Mouse (Mus musculus): ENCODE results near the gene Sdk2. TPM values are rescaled to one million over a fixed set of nuclear protein-coding genes. Genes with fewer than 3 reads are reported as not detected.
A peak's percentile ranks its signal among the peaks of the same experiment; 100 is the strongest.

The Sdk2 gene
- total RNA-seq (2021), result 10 to 100 TPM; 23.8 to 24.8 TPM

DNA sequence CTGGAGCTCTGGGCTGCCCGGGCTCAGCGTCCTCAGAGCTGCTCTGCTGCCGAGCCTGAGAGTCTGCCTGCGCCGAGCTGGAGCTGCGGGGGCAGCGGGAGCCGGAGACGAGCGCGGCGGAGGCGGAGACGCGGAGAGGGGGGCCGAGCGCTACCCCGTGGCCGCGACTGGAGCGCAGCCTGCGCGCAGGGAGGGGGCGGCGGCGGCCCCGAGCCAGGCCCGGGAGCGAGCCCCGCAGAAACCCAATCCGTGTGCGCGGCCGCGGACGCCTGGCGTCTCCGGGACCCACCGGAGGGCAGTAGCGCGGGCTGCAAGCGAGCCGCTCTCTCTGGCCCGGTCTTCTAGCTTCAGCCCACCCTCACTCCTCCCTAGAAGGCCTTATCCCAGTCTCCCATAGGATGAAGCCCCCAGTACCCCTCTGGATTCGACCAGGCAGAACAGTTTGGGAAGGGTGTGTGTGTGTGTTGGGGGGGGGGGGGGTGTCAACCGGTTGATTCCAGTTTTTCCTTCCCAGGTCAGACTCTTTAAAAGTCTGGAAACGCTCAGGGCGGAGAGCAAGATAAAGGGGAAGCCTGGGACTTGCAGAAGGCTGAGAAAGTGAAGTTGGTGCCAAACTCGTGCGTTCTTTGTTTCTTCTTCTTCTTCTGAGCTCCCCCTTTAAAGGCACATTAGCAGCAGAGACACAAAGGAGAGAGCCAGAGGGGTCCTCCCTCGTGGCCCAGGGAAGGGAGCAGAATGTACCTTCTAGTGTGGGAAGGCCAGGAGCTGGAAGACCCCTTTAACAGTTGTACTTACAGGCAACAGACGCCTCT lies at the start of gene Sdk2:
Gene Sdk2 (minus strand): TSS at position 96 of the 812 bp plus-strand sequence.
- intact Hi-C loops (cut with DNase I), result loop anchor here (5.0 kb wide), 2 partner anchors 200 to 570 kb away; no protein-coding TSS in a partner anchor
- DNase-seq, result peak; percentile 71

DNA sequence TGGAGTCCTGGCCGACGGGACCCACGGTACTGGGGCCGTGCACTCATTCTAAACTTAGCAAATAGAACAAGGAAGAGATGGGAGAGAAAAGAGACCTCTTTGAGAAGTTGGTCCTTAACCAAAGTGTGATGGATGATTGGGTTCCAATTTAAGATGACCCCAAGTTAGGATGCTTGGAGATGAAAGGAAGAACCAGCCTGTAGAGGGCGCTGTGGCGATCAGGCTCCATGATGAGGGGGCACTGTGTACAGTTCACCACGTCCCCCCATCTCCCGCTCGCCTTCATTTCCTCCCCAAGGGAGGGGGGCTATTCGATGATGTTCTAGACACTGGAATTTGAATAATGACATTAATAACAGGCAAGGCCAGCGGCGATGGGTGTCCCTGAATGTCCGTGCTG lies 48.2 kb upstream of the Sdk2 start:
- DNase-seq, result no peak
- intact Hi-C loops (cut with DNase I), result no loop called here

DNA sequence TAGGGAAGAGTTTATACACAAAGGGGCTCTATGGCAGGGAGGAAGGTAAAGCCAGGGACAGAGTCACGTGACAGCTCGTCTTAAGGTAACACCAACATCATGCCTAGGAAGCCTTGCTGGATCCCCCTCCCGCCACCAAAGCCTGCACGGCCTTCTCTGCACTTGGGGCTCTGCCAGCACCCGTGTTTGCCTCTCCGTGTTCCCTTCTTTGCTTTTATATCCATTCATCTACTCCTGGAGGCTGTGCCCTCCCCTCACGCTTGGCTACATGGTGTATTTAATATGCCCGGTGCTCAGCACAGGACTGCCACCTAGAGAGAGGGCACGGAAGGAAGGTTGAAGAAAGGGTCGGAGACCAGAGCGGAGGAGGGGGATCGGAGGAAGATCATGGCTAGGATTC lies 47.8 kb upstream of the Sdk2 start:
- no peak for DNase-seq
- intact Hi-C loops (cut with DNase I), result no loop called here

DNA sequence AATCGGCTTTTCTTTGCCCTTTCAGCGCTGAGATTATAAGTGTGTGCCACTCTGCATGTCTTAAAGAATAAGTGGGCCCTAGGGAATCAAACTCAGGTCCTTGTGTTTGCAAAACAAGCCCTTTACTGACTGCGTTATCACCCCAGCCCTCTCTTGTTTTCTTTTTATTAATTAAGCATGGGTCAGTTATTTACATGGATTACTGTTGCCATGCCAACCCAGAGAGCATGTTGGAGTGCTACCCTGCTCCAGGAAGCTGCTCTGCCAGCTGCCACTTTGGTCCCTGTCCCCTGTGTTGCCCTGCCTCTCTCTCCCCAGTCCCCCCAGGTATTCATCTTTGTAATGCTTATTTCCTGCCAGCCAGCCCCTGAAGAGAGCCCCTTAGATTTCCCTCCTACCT lies 44.0 kb upstream of the Sdk2 start:
- intact Hi-C loops (cut with DNase I), result no loop called here
- no peak for DNase-seq

DNA sequence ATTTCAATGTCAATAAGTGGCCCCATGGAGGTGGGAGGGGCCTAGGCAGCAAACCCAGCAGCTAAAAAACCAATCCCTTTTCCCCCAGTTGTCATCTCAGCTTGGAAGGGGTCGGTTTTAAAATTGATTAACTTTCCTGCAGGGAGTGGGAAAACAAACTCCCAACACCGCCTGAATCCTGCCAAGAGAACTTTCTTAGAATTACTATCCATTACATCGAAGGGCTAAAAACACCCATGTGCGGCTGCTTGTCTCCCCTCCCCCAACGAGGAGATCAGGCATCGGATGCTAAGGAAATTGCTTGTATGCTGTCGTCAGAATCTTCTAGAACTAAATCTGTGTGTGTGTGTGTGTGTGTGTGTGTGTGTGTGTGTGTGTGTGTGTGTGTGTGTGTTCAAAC lies 26.8 kb upstream of the Sdk2 start:
- no peak for DNase-seq
- intact Hi-C loops (cut with DNase I), result no loop called here

DNA sequence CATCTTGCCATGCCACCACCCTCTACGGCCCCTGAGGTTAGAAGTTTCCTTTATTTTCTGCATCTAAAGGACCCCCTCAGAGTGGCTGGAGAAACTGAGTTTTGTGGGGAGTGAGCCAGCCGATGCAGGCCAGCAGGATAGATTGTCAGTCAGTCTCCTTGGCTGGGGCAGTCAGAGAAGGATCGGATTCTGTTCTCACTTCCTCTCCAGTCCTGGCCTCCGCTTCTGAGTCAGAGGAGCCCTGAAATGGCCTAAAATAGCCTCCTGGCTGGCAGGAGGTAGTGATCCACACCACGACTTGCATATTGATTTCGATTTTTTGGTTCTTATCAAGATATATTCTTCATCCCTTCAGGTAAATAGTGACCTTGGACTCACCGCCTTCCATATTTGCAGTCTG lies 26.3 kb upstream of the Sdk2 start:
- intact Hi-C loops (cut with DNase I), result no loop called here
- no peak for DNase-seq

DNA sequence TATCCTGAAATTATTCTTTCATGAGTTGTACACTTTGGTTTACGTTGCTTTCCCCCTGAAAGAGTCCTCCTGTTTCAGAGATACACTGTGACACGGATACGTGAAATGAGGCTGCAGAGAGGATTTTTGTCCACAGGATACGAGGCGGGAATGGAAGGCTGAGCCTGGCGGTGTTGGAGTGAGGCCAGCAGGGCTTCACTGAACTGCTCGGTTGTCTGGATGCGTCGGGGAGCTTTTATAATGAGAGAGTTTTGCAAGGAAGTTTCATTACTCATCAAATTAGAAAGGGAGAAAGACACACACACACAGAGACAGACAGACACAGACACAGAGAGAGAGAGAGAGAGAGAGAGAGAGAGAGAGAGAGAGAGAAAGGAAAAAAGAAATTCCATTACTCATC lies 13.8 kb upstream of the Sdk2 start:
- DNase-seq, result peak; percentile 73
- intact Hi-C loops (cut with DNase I), result no loop called here

DNA sequence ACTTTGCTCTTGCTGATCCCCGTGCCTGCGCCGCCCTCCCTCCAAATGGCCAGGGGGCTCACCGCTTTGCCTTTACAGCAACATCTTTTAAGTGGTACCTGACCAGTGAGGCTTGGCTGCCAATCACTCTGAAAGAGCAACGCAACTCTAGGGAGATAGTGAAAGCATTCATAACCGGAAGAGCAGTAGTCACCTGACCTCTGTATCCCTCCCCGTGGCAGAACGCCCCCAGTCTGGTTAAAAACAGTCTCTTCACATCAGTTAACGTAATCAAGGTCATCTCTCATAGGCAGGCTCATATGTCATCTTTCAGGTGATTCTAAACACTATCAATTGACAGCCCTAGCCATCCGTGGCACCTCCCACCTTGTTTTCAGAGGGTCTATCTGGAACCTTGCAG lies 5.8 kb upstream of the Sdk2 start:
- intact Hi-C loops (cut with DNase I), result loop anchor here (10.0 kb wide), 1 partner anchor 402 kb away; no protein-coding TSS in a partner anchor
- DNase-seq, result no peak

DNA sequence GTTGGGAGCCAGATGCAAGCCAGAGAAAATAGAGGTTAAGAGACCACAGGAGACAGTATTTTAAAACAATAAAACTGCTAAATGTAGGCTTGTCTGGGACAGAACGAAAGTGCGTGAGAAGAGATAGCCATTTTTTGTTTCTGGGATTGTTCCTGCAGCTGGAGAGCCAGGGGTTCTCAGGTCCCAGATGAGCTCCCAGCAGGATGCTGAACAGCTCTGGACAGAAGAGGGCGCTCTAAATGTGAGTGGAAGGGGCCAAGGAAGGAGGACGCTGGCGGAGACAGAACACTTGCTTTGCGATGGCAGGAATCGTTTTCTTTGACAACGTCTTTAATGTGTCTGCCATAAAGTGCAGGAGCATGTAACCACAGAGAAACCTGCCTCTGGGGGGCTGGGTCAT lies 5.2 kb upstream of the Sdk2 start:
- intact Hi-C loops (cut with DNase I), result loop anchor here (10.0 kb wide), 1 partner anchor 403 kb away; no protein-coding TSS in a partner anchor
- no peak for DNase-seq

DNA sequence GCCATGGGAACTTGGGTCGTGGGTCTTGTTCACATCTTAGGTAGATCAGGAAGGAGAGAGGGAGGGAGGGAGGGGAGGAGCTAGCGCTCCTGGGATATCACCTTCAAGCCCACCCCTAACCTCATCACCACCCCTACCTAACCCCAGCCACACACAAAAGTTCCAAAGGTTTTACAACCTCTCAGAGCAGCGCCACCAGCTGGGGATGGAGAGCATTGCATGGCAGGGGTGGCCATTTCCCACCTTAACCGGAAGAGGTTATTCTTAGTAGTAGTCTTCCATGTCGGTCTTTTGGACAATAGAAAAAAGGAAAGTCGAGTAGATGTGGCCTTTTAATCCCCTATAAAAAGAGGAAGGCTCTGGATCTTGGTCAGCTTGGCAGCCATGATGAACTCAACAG lies 4.0 kb upstream of the Sdk2 start:
- intact Hi-C loops (cut with DNase I), result loop anchor here (10.0 kb wide), 1 partner anchor 404 kb away; no protein-coding TSS in a partner anchor
- DNase-seq, result no peak

DNA sequence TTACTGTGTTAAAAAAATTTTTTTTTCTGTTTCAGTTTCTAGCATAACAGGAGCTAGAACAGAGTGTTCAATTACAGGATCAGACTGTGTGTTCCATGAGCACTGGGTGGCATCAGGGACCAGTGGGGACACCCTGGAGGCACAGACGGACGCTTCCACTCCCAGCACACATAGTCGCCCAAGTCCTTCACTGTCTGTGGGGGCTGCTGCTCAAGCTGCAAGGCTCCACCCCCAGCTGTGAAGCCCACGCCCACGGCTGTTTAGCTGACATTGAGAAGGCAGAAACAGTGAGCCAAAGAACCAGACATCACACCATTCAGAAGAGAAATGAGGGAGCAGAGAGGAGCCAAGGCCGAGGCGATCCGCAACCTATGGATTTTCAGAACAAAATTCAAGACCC lies 3.3 kb upstream of the Sdk2 start:
- intact Hi-C loops (cut with DNase I), result loop anchor here (10.0 kb wide), 1 partner anchor 405 kb away; no protein-coding TSS in a partner anchor
- DNase-seq, result no peak

DNA sequence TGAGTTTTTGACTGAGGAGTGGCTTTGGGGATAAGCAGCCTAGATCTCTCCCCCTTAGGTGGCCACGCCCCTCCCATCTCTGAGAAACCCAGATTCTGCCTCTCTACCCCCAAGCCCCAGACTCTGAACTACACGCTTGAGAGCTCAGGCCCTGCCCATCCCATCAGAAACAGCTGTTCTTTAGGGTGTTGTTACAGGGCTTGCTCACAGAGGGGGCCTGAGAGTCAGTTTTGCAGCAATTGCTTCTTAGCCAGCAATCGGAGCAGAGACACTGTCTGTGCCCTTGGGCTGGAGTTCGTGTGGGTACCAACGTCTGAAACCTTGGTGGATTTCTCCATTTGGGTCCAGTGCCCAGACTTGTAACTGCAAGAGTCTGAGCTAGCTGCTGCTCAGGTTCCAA lies 1.5 kb upstream of the Sdk2 start:
- peak; percentile 75 for DNase-seq
- intact Hi-C loops (cut with DNase I), result loop anchor here (5.0 kb wide), 2 partner anchors 201 to 569 kb away; no protein-coding TSS in a partner anchor

DNA sequence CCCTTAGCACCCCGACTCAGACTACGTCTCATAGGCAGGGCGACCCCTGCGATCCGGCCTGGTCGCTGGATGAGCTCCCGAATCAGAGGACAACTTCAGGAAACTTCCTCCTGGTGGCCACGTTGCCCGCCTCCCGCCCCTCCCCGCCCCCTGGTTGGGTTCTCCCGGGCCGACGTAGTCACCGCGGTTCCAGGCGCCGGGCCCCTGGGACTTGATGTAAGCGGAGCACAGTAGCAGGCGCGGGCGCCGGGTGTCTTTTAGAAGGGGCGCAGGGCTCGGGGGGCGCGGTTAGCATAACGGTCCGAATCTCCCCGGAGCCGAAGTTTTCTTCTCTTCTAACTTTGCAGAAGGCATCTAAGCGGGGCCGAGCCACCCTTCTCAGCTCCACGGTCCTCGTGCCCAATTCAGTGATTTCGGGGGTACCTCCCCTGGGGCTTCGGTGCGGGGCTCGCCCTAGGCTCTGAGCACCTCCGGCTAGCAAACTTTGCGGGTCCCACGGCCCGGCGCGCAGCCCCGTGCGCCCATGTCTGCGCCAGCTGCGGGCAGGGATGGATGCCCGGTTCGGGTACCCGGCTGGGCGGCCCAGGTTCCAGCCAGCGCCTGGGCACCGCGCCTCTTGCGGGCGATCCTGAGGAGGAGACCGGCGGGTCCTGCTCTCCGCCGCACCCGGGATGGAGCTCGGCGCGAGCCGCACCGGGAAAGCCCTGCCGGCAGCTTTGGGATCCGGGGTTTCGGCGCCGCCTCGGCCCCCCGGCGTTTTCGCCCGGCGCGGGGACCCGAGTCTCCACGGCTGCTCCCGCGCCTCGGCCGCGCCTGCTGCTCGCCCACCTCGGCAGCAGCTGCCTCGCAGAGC lies 522 bp downstream of the Sdk2 start:
- DNase-seq, result peak; percentile 40
- intact Hi-C loops (cut with DNase I), result loop anchor here (5.0 kb wide), 2 partner anchors 199 to 571 kb away; no protein-coding TSS in a partner anchor

DNA sequence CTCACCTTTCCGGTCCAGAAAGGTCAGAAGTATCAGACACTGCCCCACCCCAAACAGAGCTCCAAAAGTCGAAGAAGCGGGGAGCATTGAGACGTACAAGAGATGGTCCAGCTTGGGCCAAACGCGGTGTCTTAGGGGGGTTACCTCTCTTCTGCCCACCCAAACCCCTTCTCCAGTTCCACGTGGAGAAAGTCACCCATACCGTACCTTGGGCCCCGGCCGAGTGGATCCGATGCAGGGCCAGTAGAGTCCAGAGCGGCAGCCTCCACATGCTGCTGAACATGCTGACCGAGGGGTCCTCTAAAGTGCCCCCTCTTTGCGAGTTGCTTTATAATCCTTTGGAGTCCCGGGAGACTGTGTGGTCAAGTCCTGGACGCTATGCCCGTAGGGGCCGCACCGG lies 1.2 kb downstream of the Sdk2 start:
- DNase-seq, result no peak
- intact Hi-C loops (cut with DNase I), result loop anchor here (5.0 kb wide), 2 partner anchors 198 to 572 kb away; no protein-coding TSS in a partner anchor

DNA sequence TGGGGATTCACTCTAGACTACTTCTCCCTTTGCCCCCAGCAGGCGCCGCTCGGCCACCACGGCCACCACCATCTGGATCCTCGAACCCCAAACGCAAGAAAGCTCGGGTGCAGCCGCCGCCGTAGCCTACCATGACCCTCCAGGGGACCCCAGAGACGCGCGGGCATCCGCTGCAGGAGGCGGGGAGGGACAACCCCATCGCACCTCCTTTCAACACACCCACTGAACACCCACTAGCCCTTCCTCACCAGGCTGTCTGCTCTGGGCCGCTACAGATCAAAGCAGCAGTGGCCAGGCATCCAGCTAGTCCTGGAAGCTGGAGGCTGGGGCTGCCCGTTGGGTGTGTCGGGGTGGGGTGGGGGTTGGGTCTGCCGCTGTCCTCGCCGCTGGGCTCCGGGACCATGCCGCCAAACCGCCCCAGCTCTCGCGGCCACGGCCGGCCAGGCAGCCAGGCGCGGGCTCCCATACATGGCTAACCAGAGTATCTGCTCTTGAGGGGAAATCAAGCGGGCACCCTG lies 1.9 kb downstream of the Sdk2 start:
- DNase-seq, result peak; percentile 41
- intact Hi-C loops (cut with DNase I), result loop anchor here (5.0 kb wide), 2 partner anchors 198 to 572 kb away; no protein-coding TSS in a partner anchor

DNA sequence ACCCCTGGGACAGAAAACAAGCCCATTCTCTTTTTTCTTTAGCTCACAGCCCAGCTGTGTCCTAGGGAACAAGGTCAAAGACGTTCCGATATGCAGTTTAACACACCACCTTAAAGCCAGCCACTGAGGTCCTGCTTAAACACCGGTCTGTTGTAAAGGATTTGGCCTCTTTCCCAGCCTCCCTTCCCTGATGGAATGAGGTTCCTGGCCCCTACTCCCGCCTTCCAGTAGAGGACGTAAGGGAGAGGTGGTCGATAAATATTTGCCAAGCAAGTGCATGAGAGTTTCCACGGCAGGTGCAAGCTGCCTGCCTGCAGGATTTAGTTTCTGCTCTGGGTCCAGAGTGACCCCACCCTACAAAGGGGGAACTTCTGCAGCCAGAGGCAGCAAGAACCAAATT lies 4.9 kb downstream of the Sdk2 start:
- intact Hi-C loops (cut with DNase I), result no loop called here
- no peak for DNase-seq

DNA sequence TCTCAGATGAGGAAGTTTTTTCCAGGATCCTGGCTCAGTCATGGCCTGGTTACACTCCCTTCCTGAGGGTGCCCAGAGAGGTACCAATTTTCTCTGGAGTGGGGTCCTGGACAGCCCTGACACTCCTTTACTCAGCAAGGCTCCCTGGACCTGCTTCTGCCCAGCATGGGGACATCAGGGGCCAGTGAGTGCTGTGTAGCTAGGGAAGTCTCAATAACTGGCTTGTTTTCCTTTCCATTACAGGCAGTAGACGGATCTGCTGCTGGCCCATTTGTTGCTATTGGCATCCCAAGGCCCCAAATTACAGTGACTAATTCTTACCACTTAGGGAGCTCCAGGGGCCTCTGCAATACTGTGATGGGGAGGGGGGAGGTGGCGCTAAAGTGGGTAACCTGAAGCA lies 5.6 kb downstream of the Sdk2 start:
- intact Hi-C loops (cut with DNase I), result no loop called here
- DNase-seq, result no peak

DNA sequence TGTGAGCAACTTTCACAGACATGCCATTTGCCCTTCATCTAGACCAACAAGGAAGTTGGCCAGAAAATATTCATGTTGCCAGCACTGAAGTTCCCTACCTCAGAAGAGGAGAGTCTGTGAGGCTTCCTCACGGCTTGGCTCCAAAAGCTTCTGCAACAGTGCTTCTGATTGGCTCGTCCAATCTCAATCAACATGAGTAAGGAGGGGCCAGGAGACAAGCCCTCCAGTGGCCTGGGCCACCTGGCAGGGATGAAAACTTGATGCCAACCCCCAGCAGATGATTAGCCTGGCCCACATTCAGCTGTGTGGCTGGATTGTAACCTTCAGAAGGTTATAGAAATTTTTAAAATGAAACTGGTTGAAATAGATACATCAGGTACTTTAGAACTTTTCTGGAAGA lies 10.5 kb downstream of the Sdk2 start:
- intact Hi-C loops (cut with DNase I), result no loop called here
- DNase-seq, result no peak

DNA sequence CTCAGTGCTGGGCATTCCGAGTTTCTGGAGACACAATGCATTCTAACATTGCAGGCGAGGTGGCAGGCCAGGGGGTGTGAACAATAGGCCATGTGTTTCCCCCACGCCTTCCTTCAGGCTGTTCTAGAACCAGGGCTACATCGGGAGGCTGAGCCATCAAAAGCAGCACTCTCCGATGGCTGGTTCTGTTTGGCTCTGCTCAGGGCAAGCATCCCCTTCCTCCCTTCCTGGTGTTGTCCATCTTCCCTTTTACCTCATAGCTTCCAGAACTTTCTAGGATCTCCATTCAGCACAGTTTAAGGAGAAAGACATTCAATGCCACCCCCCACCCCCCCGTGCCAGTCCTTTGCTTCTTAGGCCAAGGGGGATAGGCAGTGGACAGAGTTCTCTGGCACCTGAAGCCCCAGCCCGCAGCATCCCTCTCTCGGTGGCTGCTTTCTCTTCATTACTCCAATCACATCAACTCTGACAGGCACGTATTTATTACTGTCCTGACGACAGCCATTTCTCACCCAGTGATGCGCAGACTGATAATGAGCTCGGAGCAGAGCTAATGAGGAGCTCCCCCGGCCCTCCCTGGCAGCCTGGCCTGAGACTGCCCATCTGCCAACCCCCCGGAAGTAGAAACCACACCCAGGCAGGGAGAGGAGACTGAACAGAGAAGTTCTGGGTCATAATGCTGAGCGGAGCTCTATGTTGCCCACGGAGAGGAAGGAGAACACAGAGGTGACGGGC lies 12.1 kb downstream of the Sdk2 start:
- peak; percentile 41 for DNase-seq
- intact Hi-C loops (cut with DNase I), result no loop called here

DNA sequence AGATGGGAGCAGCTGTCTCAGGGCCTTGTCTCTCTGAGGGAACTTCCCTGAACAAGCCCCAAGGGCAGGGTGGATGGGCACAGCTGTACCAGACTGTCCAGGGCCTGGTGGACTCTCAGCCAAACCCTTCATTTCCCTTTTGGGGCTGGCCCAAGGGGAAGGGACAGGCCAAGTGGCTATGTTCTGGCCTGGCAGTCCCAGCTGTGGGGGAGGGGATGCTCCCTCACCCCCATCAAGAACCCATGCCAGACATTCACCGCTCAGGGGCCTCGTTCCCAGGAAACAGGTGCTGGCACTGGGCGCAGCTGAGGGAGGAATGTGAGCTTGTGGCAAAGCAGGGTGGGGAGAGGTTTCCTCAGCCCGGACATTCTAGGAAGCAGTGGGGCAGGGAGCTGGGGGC lies 15.5 kb downstream of the Sdk2 start:
- DNase-seq, result peak; percentile 73
- intact Hi-C loops (cut with DNase I), result no loop called here
